31 mouse cellular contexts compared by ENCODE assay signal in the genomic region with DNA sequence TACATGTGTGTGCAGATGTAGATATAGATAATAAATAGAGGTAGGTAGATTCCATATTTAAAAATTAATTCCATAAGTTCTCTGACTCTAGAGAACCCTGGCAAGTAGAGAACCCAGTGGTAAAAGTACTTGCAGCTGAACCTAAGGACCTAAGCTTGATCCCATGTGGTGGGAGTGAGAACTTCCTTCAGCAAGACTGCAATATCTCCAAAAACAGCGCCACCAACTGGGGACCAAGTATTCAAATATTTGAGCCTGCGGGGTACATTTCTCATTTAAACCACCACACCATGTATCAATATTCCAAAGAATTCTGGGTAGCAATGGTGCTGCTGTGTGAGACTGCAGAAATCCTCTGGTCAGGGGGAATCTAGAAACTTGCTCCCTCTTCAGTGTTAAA. TPM values are rescaled to one million over a fixed set of nuclear protein-coding genes. Genes with fewer than 3 reads are reported as not detected.
DNase-seq lines count a peak whose midpoint lies in the region; ATAC-seq and TF ChIP-seq lines count a peak whose summit lies in the region.
"Had no signal": no experiment of that assay in that cellular context is flagged by ENCODE, and none has a peak within 500 bp of the region (broad histone marks: within the 10 kb centered on the region; RNA-seq: fewer than 3 reads in every experiment).

No protein-coding gene starts in this region.

- no peak overlapping the region for H3K4me3 ChIP-seq in intestine, postnatal 0 days (ENCODE audit: low read depth, low read length)
- no peak overlapping the region for H3K4me3 ChIP-seq in intestine, embryonic 15.5 days (replicated peaks)
- H3K4me3 ChIP-seq in forebrain, embryonic 10.5 days: no peak overlapping the region
- H3K4me3 ChIP-seq: embryonic facial prominence, embryonic 13.5 days; heart, adult 2 months; heart, embryonic 13.5 days; hindbrain, embryonic 10.5 days; hindbrain, embryonic 15.5 days; liver, embryonic 15.5 days; lung, embryonic 15.5 days; midbrain, embryonic 13.5 days had no signal

- no peaks in the 10 kb centered on the region for H3K36me3 ChIP-seq in intestine, postnatal 0 days (ENCODE audit: control insufficient read depth, insufficient read depth)
- H3K36me3 ChIP-seq in intestine, embryonic 15.5 days: no peaks in the 10 kb centered on the region
- no peaks in the 10 kb centered on the region for H3K36me3 ChIP-seq in forebrain, embryonic 10.5 days (replicated peaks)
- H3K36me3 ChIP-seq: embryonic facial prominence, embryonic 13.5 days; heart, embryonic 13.5 days; hindbrain, embryonic 10.5 days; hindbrain, embryonic 15.5 days; liver, embryonic 15.5 days; lung, embryonic 15.5 days; midbrain, embryonic 13.5 days had no signal

- peak; percentile 37 for DNase-seq in CD4-positive, CD25-positive, alpha-beta regulatory T cell, adult 2 months (ENCODE audit: low read depth, low spot score)
- DNase-seq in ES-CJ7 (ENCODE audit: low read depth, low spot score): peak; percentile 57
- DNase-seq in forebrain, embryonic 10.5 days (ENCODE audit: extremely low spot score, low spot score): no peak
- DNase-seq in gastrocnemius, postnatal 36 days: no peak
- DNase-seq: adrenal gland, postnatal 25 days; cerebellum, adult 18-20 months; cerebellum, postnatal 10 days; gastrocnemius, postnatal 14 days; heart, adult 2 months; heart, postnatal 14 days; kidney, adult 9 months; kidney, postnatal 10 days; layer of hippocampus, postnatal 36 days; liver; lung, postnatal 4 days; right cerebral cortex, adult 18-20 months; spleen, adult 18-20 months; thymus, adult 2 months; thymus, postnatal 36 days had no signal

- H3K4me2 ChIP-seq in intestine, postnatal 0 days (replicated peaks; ENCODE audit: low read depth): no peak overlapping the region
- no peak overlapping the region for H3K4me2 ChIP-seq in intestine, embryonic 15.5 days (replicated peaks)
- H3K4me2 ChIP-seq: embryonic facial prominence, embryonic 13.5 days; heart, embryonic 13.5 days; hindbrain, embryonic 15.5 days; liver, embryonic 15.5 days; lung, embryonic 15.5 days; midbrain, embryonic 13.5 days had no signal

- no peak overlapping the region for H3K9ac ChIP-seq in intestine, postnatal 0 days (ENCODE audit: low read depth, low read length)
- H3K9ac ChIP-seq in intestine, embryonic 15.5 days: no peak overlapping the region
- H3K9ac ChIP-seq: embryonic facial prominence, embryonic 13.5 days; heart, embryonic 13.5 days; hindbrain, embryonic 15.5 days; liver, embryonic 15.5 days; lung, embryonic 15.5 days; midbrain, embryonic 13.5 days had no signal

- H3K27me3 ChIP-seq in intestine, postnatal 0 days (replicated peaks; ENCODE audit: control insufficient read depth, insufficient read depth, low read length): no peaks in the 10 kb centered on the region
- H3K27me3 ChIP-seq in intestine, embryonic 15.5 days (replicated peaks): no peaks in the 10 kb centered on the region
- no peaks in the 10 kb centered on the region for H3K27me3 ChIP-seq in forebrain, embryonic 10.5 days (ENCODE audit: poor library complexity, severe bottlenecking)
- H3K27me3 ChIP-seq: heart, embryonic 13.5 days; hindbrain, embryonic 15.5 days; lung, embryonic 15.5 days; midbrain, embryonic 13.5 days had no signal

- no peak overlapping the region for H3K27ac ChIP-seq in intestine, postnatal 0 days (ENCODE audit: low read depth, low read length)
- no peak overlapping the region for H3K27ac ChIP-seq in intestine, embryonic 15.5 days
- no peak overlapping the region for H3K27ac ChIP-seq in forebrain, embryonic 10.5 days
- H3K27ac ChIP-seq: embryonic facial prominence, embryonic 13.5 days; heart, adult 2 months; heart, embryonic 13.5 days; hindbrain, embryonic 10.5 days; hindbrain, embryonic 15.5 days; liver, embryonic 15.5 days; lung, embryonic 15.5 days; midbrain, embryonic 13.5 days had no signal

- no peaks in the 10 kb centered on the region for H3K9me3 ChIP-seq in intestine, postnatal 0 days (ENCODE audit: control insufficient read depth)
- H3K9me3 ChIP-seq in intestine, embryonic 15.5 days: no peaks in the 10 kb centered on the region
- no peaks in the 10 kb centered on the region for H3K9me3 ChIP-seq in forebrain, embryonic 10.5 days
- H3K9me3 ChIP-seq: embryonic facial prominence, embryonic 13.5 days; heart, embryonic 13.5 days; hindbrain, embryonic 10.5 days; hindbrain, embryonic 15.5 days; liver, embryonic 15.5 days; lung, embryonic 15.5 days; midbrain, embryonic 13.5 days had no signal

- 0 out of 2 replicates have a peak, but pooled peaks cover 6% of the 10 kb centered on the region for H3K4me1 ChIP-seq in intestine, postnatal 0 days (replicated peaks; ENCODE audit: control insufficient read depth, insufficient read depth, low read length)
- no peaks in the 10 kb centered on the region for H3K4me1 ChIP-seq in intestine, embryonic 15.5 days (replicated peaks)
- no peaks in the 10 kb centered on the region for H3K4me1 ChIP-seq in forebrain, embryonic 10.5 days
- H3K4me1 ChIP-seq: embryonic facial prominence, embryonic 13.5 days; heart, embryonic 13.5 days; hindbrain, embryonic 10.5 days; hindbrain, embryonic 15.5 days; liver, embryonic 15.5 days; lung, embryonic 15.5 days; midbrain, embryonic 13.5 days had no signal

- TF ChIP-seq CTCF in intestine, postnatal 0 days (IDR thresholded peaks at IDR 0.05; ENCODE audit: low read depth): peak; percentile 14; the same call in 1 of the 2 replicates

- no peak for ATAC-seq in CD4-positive, CD25-positive, alpha-beta regulatory T cell, adult 4 months
- no peak for ATAC-seq in intestine, postnatal 0 days
- ATAC-seq in intestine, embryonic 15.5 days: no peak
- peak; percentile 35; the same call in 1 of the 2 replicates for ATAC-seq in megakaryocyte progenitor cell, adult 5-6 weeks (replicated peaks; ENCODE audit: poor library complexity)
- ATAC-seq: inflammation-experienced regulatory T-cells, adult 6 months; midbrain, embryonic 13.5 days had no signal

- intact Hi-C loops in gastrocnemius, postnatal 36 days (cut with DNase I): no loop called here

- WGBS in intestine, postnatal 0 days: 80% methylated on average over 2 of the region's 2 CpGs
- WGBS in intestine, embryonic 15.5 days: 72% methylated on average over 2 of the region's 2 CpGs
- 80% methylated on average over 2 of the region's 2 CpGs for WGBS in forebrain, embryonic 10.5 days

RNA-seq across cellular contexts. Expression of gene Inip, which starts 7.3 kb away (rescaled TPM):
- 10 to 100 TPM; 49.6 to 49.7 TPM for polyA plus RNA-seq in CD4-positive, CD25-positive, alpha-beta regulatory T cell, adult 4 months (2017; shearing (Covaris generic))
- polyA plus RNA-seq in intestine, postnatal 0 days (2015; fragmentation: Nextera tagmentation; extraction: Ambion mirVana): 16.7 and 17.0 TPM in 2 replicates
- 40.4 and 40.5 TPM in 2 replicates for polyA plus RNA-seq in intestine, embryonic 15.5 days (2015; fragmentation: Nextera tagmentation; extraction: Ambion mirVana)
- total RNA-seq in megakaryocyte progenitor cell, adult 5-6 weeks (2015): 54.2 and 65.5 TPM in 2 replicates
- total RNA-seq in megakaryocyte progenitor cell, adult 5-6 weeks (2017): 70.2 and 70.8 TPM in 2 replicates
- polyA plus RNA-seq in forebrain, embryonic 10.5 days (2016; fragmentation: Nextera tagmentation; extraction: Ambion mirVana): 102 and 111 TPM in 2 replicates
- 1 to 10 TPM; 1.9 to 3.9 TPM for total RNA-seq in gastrocnemius, postnatal 36 days (2021)

RNA-seq across cellular contexts. Expression of gene Snx30, which starts 11.5 kb away (rescaled TPM):
- 1 to 10 TPM; 2.2 to 2.6 TPM for polyA plus RNA-seq in CD4-positive, CD25-positive, alpha-beta regulatory T cell, adult 4 months (2017; shearing (Covaris generic))
- polyA plus RNA-seq in intestine, postnatal 0 days (2015; fragmentation: Nextera tagmentation; extraction: Ambion mirVana): 5.1 and 5.7 TPM in 2 replicates
- 4.9 and 6.6 TPM in 2 replicates for polyA plus RNA-seq in intestine, embryonic 15.5 days (2015; fragmentation: Nextera tagmentation; extraction: Ambion mirVana)
- total RNA-seq in megakaryocyte progenitor cell, adult 5-6 weeks (2015): 13.0 and 16.1 TPM in 2 replicates
- 17.9 and 23.8 TPM in 2 replicates for total RNA-seq in megakaryocyte progenitor cell, adult 5-6 weeks (2017)
- 5.7 and 5.8 TPM in 2 replicates for polyA plus RNA-seq in forebrain, embryonic 10.5 days (2016; fragmentation: Nextera tagmentation; extraction: Ambion mirVana)
- 1 to 10 TPM; 2.4 to 3.4 TPM for total RNA-seq in gastrocnemius, postnatal 36 days (2021)

Comparison
In these comparisons a context has a peak if more than half of its experiments do, and no peak if none do; other contexts are left out.
1. DNase-seq: peak in CD4-positive, CD25-positive, alpha-beta regulatory T cell, adult 2 months (single experiment) and ES-CJ7 (single experiment); none in forebrain, embryonic 10.5 days (single experiment) and gastrocnemius, postnatal 36 days (0 of 2).